Mouse (Mus musculus) MEL (cell line): ENCODE results near the gene Med13.

ENCODE experiments used
- CTCF ChIP-seq, 3 experiments: IDR thresholded peaks in 2 of 3; conservative IDR thresholded peaks in 1 of 3; 2 replicates each; pipeline ENCODE4 v1.5.1; 2011 to 2012; ENCODE audit warnings: low read length in 3 of 3, low read depth in 2 of 3, mild to moderate bottlenecking in 2 of 3, improper control_type of control experiment in 1 of 3, inconsistent platforms in 1 of 3, mixed read lengths in 1 of 3, moderate library complexity in 1 of 3; ENCODE audit not compliant: control insufficient read depth in 1 of 3, insufficient read depth in 1 of 3, poor library complexity in 1 of 3, severe bottlenecking in 1 of 3
- ELF1 ChIP-seq: IDR thresholded peaks from 2 replicates; pipeline ENCODE4 v1.6.1; 2014; ENCODE audit warnings: low read depth, mild to moderate bottlenecking, inconsistent platforms, low read length, improper control_type of control experiment, moderate library complexity
- ETS1 ChIP-seq: IDR thresholded peaks from 2 replicates; pipeline ENCODE4 v1.6.1; 2012; ENCODE audit warnings: low read depth, mild to moderate bottlenecking, inconsistent platforms, low read length, improper control_type of control experiment, moderate library complexity
- GATA1 ChIP-seq: IDR thresholded peaks from 2 replicates; pipeline ENCODE4 v1.6.1; 2011; ENCODE audit warnings: low read depth, low read length, improper control_type of control experiment
- JUND ChIP-seq: IDR thresholded peaks from 2 replicates; pipeline ENCODE4 v1.6.1; 2011; ENCODE audit warnings: low read depth, mild to moderate bottlenecking, improper control_type of control experiment, low read length
- POLR2A ChIP-seq, 2 experiments: IDR thresholded peaks; 2 replicates each; pipeline ENCODE4 v1.6.1; 2011 to 2012; ENCODE audit warnings: low read length in 2 of 2, mild to moderate bottlenecking in 2 of 2, control low read depth in 1 of 2, improper control_type of control experiment in 1 of 2, low read depth in 1 of 2, moderate library complexity in 1 of 2; ENCODE audit not compliant: control insufficient read depth in 1 of 2, insufficient read depth in 1 of 2, poor library complexity in 1 of 2
- RAD21 ChIP-seq: IDR thresholded peaks from 2 replicates; pipeline ENCODE4 v1.6.1; 2011; ENCODE audit warnings: mild to moderate bottlenecking, low read depth, low read length, improper control_type of control experiment
- TCF12 ChIP-seq: IDR thresholded peaks from 2 replicates; pipeline ENCODE4 v1.6.1; 2014; ENCODE audit warnings: low read depth, mild to moderate bottlenecking, inconsistent platforms, low read length, improper control_type of control experiment, moderate library complexity
- USF2 ChIP-seq, 2 experiments: IDR thresholded peaks; 2 replicates each; pipeline ENCODE4 v1.6.1; 2011 to 2012; ENCODE audit warnings: improper control_type of control experiment in 2 of 2, low read length in 2 of 2, borderline replicate concordance in 1 of 2, inconsistent platforms in 1 of 2, low read depth in 1 of 2, mild to moderate bottlenecking in 1 of 2; ENCODE audit not compliant: insufficient read depth in 1 of 2
- ZMIZ1 ChIP-seq: IDR thresholded peaks from 2 replicates; pipeline ENCODE4 v1.6.1; 2012; ENCODE audit warnings: low read depth, mild to moderate bottlenecking, inconsistent platforms, low read length, improper control_type of control experiment, moderate library complexity
- ZNF384 ChIP-seq: IDR thresholded peaks from 2 replicates; pipeline ENCODE4 v1.6.1; 2012; ENCODE audit warnings: low read depth, mild to moderate bottlenecking, inconsistent platforms, low read length, improper control_type of control experiment

GRCm38 (mm10) chr11:86377841-86378240 lies 20.4 kb upstream of the Med13 start:
- TF ChIP-seq GATA1 (no peak), RAD21 (no peak), JUND (no peak), ZMIZ1 (no peak), ZNF384 (no peak), POLR2A (IDR thresholded peaks at IDR 0.05; ENCODE audit: control insufficient read depth in 1 of 2, insufficient read depth in 1 of 2, low read depth in 1 of 2, low read length in 2 of 2, poor library complexity in 1 of 2) (no peak), CTCF (IDR thresholded peaks at IDR 0.05 in 2 of 3, conservative IDR thresholded peaks at IDR 0.05 in 1 of 3; ENCODE audit: control insufficient read depth in 1 of 3, insufficient read depth in 1 of 3, low read depth in 2 of 3, low read length in 3 of 3, poor library complexity in 1 of 3, severe bottlenecking in 1 of 3) (no peak), USF2 (IDR thresholded peaks at IDR 0.05; ENCODE audit: borderline replicate concordance in 1 of 2, insufficient read depth in 1 of 2, low read depth in 1 of 2, low read length in 2 of 2) (no peak), TCF12 (no peak), ELF1 (no peak), ETS1 (no peak)
